Mouse (Mus musculus) intestine, postnatal 0 days (tissue): ENCODE results near the gene Elk4. TPM values are rescaled to one million over a fixed set of nuclear protein-coding genes. Genes with fewer than 3 reads are reported as not detected.

Source experiments
- ATAC-seq: fragments of 200-750 bp; cut with Nextera tagmentation; 2 replicates; pipeline ENCODE4 v1.8.0; 2017; ENCODE audit warnings: mild to moderate bottlenecking, moderate TSS enrichment, moderate library complexity
- H3K27ac ChIP-seq: fragments of 300-500 bp; sonication (generic); 2 replicates; pipeline ENCODE4 v1.5.1; 2014; ENCODE audit warnings: mild to moderate bottlenecking, low read depth, low read length, moderate library complexity
- H3K27me3 ChIP-seq: fragments of 300-500 bp; sonication (generic); replicated peaks from 2 replicates; pipeline ENCODE4 v1.6.1; 2014; ENCODE audit warnings: low read length, mixed read lengths; ENCODE audit not compliant: control insufficient read depth, insufficient read depth
- H3K36me3 ChIP-seq: fragments of 300-500 bp; sonication (generic); 2 replicates; pipeline ENCODE4 v1.6.1; 2014; ENCODE audit warnings: mild to moderate bottlenecking, moderate library complexity; ENCODE audit not compliant: control insufficient read depth, insufficient read depth
- H3K4me1 ChIP-seq: fragments of 300-500 bp; sonication (generic); replicated peaks from 2 replicates; pipeline ENCODE4 v1.6.1; 2014; ENCODE audit warnings: antibody characterized with exemption, low read length, mixed read lengths; ENCODE audit not compliant: control insufficient read depth, insufficient read depth
- H3K4me2 ChIP-seq: fragments of 300-500 bp; sonication (generic); replicated peaks from 2 replicates; pipeline ENCODE4 v1.6.1; 2014; ENCODE audit warnings: low read depth, mild to moderate bottlenecking, moderate library complexity
- H3K4me3 ChIP-seq: fragments of 300-500 bp; sonication (generic); 2 replicates; pipeline ENCODE4 v1.5.1; 2014; ENCODE audit warnings: low read depth, low read length
- H3K9ac ChIP-seq: fragments of 300-500 bp; sonication (generic); 2 replicates; pipeline ENCODE4 v1.6.1; 2014; ENCODE audit warnings: mild to moderate bottlenecking, low read depth, low read length
- H3K9me3 ChIP-seq: fragments of 300-500 bp; sonication (generic); 2 replicates; pipeline ENCODE4 v1.6.1; 2016; ENCODE audit warnings: mixed run types; ENCODE audit not compliant: control insufficient read depth
- CTCF ChIP-seq: sonication (generic); IDR thresholded peaks from 2 replicates; pipeline ENCODE4 v1.5.1; 2016; ENCODE audit warnings: low read depth, mild to moderate bottlenecking, control low read depth, antibody characterized with exemption, moderate library complexity
- WGBS: fragments of 180-500 bp; shearing (Covaris S2); extraction: QIAGEN DNeasy Blood & Tissue Kit; methylation state at CpG from one replicate; pipeline ENCODE4 v1.1.7; 2014; 5-methylcytosine and 5-hydroxymethylcytosine counted together
- polyA plus RNA-seq: library from polyadenylated mRNA; unstranded; fragments of >200 nt; fragmentation: Nextera tagmentation; extraction: Ambion mirVana; gene quantifications from 2 replicates; pipeline ENCODE4 v1.2.1, GENCODE M21; 2015

Elk4 gene
- polyA plus RNA-seq, 1 experiment from 2014 or later = 16.4 TPM

DNA sequence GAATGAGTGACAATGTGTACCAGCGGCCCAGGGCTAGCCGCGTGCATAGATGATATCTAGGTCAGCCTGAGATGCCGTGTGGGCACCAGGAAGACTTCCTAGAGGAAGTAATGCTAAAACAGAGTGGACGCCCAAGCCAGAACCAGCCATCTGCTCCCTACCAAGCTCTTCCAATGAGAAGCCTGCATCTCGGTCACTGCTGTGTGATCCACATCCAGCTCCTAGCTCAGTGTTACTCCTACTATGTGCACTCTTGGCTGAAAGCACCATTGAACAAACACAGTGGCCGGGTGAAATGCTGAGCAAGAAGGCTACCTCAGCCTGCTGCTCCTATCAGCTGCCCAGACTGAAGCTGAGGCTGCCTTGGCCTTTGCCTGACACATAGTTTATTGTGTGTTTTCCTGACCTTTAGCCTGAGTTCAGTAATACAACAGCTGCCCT lies 14.8 kb upstream of the Elk4 start:
- Histone ChIP-seq H3K36me3 (no peaks in the 10 kb centered on the region), H3K9me3 (no peaks in the 10 kb centered on the region), H3K4me3 (no peak overlapping the region), H3K27me3 (no peaks in the 10 kb centered on the region), H3K4me1 (no peaks in the 10 kb centered on the region), H3K27ac (peak overlapping the region; percentile 42; the same call in 1 of the 2 replicates), H3K4me2 (no peak overlapping the region), H3K9ac (no peak overlapping the region)
- peak; percentile 81 for ATAC-seq
- TF ChIP-seq CTCF = no peak
- 64% methylated on average over 7 of the region's 7 CpGs for WGBS

DNA sequence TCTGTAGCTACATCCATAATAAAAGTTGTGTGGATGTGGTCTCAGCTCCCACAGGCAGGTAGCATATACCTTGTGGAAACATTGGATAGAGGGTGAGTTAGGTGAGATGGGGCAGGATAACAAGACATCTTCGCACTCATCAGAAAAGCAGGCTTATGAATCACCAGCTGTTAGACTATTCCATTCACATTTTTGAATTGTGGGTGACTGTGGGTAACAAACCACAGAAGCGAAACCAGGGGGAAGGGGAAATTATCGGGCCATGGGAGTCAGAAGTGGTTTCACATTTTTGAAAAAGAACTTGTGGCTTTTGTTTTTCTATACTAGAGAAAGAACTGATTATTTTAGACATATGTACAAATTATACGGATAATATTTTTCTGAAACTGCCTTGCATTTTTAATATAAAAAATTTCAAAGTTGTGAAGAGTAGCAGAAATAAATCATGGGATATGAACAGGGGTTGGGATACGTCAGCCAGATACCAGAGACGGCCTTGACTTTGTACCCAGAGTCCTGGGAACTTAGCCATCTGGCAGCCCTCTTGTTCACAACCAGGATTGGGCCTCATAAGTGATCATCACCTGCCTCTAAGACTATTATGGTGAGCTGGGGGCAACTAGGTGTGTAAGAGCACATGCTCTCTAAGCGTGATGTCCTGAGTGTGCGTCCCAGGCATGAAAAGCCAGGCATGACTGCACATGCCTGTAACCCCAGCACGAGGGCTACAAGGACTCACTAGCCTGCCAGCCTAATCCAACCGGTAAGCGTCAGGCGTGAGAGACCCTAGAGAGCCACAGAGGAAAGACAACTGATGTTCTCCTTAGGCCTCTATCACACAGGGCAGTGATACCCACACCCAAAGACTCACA lies 14.0 kb upstream of the Elk4 start:
- H3K4me2 ChIP-seq = no peak overlapping the region
- H3K4me3 ChIP-seq = no peak overlapping the region
- no peak for ATAC-seq
- H3K27ac ChIP-seq = no peak overlapping the region
- no peaks in the 10 kb centered on the region for H3K27me3 ChIP-seq
- 83% methylated on average over 12 of the region's 12 CpGs for WGBS
- no peaks in the 10 kb centered on the region for H3K9me3 ChIP-seq
- H3K36me3 ChIP-seq = no peaks in the 10 kb centered on the region
- H3K4me1 ChIP-seq = no peaks in the 10 kb centered on the region
- TF ChIP-seq CTCF = no peak
- no peak overlapping the region for H3K9ac ChIP-seq

DNA sequence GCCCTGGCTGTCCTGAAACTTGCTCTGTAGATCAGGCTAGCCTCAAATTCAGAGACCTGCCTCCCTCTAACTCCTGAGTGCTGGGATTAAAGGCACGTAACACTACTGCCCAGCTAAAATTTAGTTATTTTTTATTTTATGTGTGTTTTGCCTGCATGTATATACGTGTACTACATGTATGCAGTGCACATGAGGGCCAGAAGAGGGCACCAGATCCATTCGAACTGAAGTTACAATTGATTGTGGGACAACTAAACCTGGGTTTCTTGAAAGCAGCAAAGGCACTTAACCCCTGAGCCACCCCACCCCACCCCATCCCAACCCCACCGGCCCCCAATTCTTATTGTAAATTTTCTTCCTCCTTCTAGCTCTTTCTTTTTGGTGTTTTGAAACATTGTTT lies 12.3 kb upstream of the Elk4 start:
- H3K27me3 ChIP-seq = no peaks in the 10 kb centered on the region

DNA sequence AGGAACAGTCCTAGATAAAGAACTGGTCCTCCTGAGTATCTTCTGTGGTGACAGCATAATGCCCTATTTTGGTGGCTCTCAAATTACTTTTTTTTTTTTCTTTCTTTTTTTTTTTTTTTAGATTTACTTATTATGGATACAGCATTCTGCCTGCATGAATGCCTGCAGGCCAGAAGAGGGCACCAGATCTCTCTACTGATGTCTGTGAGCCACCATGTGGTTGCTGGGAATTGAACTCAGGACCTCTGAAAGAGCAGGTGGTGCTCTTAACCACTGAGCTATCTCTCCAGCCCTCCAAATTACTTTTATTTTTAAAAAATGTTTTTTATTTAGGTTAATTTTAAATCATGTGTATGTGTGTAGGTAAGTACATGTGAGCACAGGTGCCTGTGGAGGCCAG lies 6.9 kb upstream of the Elk4 start:
- ATAC-seq = no peak
- Histone ChIP-seq H3K27me3 (no peaks in the 10 kb centered on the region), H3K9me3 (no peaks in the 10 kb centered on the region), H3K4me2 (no peak overlapping the region), H3K9ac (no peak overlapping the region), H3K4me3 (no peak overlapping the region), H3K27ac (no peak overlapping the region), H3K36me3 (no peaks in the 10 kb centered on the region), H3K4me1 (no peaks in the 10 kb centered on the region)
- TF ChIP-seq CTCF = peak; percentile 64

More for the DNA sequence above, 12.3 kb upstream of the Elk4 start:
- H3K4me2 ChIP-seq = no peak overlapping the region
- no peaks in the 10 kb centered on the region for H3K36me3 ChIP-seq
- H3K4me1 ChIP-seq = no peaks in the 10 kb centered on the region
- no peak overlapping the region for H3K9ac ChIP-seq
- no peaks in the 10 kb centered on the region for H3K9me3 ChIP-seq
- no peak overlapping the region for H3K27ac ChIP-seq
- no peak overlapping the region for H3K4me3 ChIP-seq
- WGBS = 39% methylated on average over 4 of the region's 4 CpGs
- peak; percentile 81 for TF ChIP-seq CTCF
- ATAC-seq = no peak

DNA sequence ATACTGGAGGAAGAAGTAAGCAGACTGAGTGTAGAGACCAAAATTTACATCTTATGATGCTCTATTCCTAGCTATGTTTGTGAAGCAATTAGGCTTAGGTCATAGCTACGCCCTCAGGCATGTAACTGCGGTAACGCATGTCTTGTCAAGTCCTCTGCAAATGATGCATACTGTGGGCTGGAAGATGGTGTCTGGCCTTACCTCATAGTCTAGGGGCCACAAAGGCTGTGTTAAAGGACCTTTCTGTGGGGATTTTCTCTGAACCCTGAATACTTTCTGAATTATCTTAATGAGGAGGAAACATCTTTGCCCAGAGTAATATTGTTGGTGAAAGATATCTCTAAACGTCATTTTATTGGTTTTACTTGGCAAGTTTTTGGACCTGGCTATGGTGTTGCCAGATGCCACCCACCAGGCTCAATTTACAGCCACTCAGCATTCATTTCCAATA lies 5.5 kb upstream of the Elk4 start:
- ATAC-seq = no peak
- no peak overlapping the region for H3K27ac ChIP-seq
- H3K9ac ChIP-seq = no peak overlapping the region
- 71% methylated on average over 4 of the region's 4 CpGs for WGBS
- H3K4me2 ChIP-seq = no peak overlapping the region
- TF ChIP-seq CTCF = no peak
- peaks cover 8% of the 10 kb centered on the region for H3K4me1 ChIP-seq
- no peaks in the 10 kb centered on the region for H3K36me3 ChIP-seq
- H3K9me3 ChIP-seq = no peaks in the 10 kb centered on the region
- no peaks in the 10 kb centered on the region for H3K27me3 ChIP-seq
- no peak overlapping the region for H3K4me3 ChIP-seq

DNA sequence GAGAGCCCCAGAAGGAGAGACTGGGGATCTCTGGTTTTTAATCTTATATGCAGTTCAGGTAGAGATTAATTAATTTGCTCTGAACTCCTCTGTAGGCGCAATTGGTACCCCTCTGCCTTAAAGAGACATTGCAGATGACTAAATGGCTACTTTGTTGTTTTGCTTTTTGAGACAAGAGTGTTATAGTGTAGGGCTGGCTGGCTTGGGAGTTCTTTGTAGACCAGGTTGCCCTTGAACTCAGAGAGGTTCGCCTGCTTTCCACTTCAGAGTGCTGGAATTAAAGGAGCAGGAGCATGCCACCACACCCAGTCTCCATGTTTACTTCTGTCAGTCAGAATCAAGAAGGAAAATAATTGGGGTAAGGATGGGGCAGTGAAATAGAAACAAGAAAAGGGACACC lies 4.3 kb upstream of the Elk4 start:
- Histone ChIP-seq H3K36me3 (no peaks in the 10 kb centered on the region), H3K4me3 (no peak overlapping the region), H3K27ac (no peak overlapping the region), H3K27me3 (no peaks in the 10 kb centered on the region), H3K9me3 (no peaks in the 10 kb centered on the region), H3K4me1 (peaks cover 8% of the 10 kb centered on the region), H3K4me2 (no peak overlapping the region), H3K9ac (no peak overlapping the region)
- TF ChIP-seq CTCF = no peak
- ATAC-seq = no peak
- WGBS = 53% methylated on average over 2 of the region's 2 CpGs
